Mouse (Mus musculus): ENCODE measurements at regions not wholly inside any gene's neighbourhood (a gene's known extent, or its start where the extent isn't known, plus 50 kb on each side); places are given as distances from the start of the nearest gene placed in this dataset.

DNA sequence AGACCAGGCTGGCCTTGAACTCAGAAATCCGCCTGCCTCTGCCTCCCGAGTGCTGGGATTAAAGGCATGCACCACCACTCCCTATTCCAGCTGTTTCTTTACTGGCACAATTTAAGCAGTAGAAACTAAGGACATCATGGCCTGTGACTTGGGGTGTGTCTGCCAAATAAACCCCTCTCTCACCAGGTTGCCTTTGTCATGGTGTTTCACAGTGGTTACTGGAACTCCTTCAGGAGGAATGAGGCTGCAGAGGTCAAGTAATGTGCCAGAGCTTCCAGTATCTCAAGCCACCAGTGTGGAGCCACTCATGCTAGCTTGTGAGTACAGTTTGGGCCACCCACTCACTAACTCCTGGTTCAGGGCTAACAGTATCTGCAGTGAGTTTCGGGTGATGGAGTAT, 200.5 kb upstream of the Daam1 start:
- H3K27ac ChIP-seq (ENCODE audit: low read length), result no peak overlapping the region
- H3K9me3 ChIP-seq (ENCODE audit: low read length), result no peaks in the 10 kb centered on the region
- 89% methylated on average over 3 of the region's 3 CpGs for WGBS
- H3K36me3 ChIP-seq (ENCODE audit: insufficient read depth, low read length), result no peaks in the 10 kb centered on the region
- ATAC-seq (ENCODE audit: low FRiP score, low TSS enrichment), result no peak
- H3K4me1 ChIP-seq (ENCODE audit: insufficient read depth, low read length), result peaks cover 29% of the 10 kb centered on the region
- no peak overlapping the region for H3K4me3 ChIP-seq (ENCODE audit: low read length)
- H3K27me3 ChIP-seq (ENCODE audit: insufficient read depth, low read length), result no peaks in the 10 kb centered on the region
- no peak overlapping the region for H3K4me2 ChIP-seq (replicated peaks; ENCODE audit: low read depth, low read length)
- no peak overlapping the region for H3K9ac ChIP-seq (replicated peaks; ENCODE audit: low read length)

DNA sequence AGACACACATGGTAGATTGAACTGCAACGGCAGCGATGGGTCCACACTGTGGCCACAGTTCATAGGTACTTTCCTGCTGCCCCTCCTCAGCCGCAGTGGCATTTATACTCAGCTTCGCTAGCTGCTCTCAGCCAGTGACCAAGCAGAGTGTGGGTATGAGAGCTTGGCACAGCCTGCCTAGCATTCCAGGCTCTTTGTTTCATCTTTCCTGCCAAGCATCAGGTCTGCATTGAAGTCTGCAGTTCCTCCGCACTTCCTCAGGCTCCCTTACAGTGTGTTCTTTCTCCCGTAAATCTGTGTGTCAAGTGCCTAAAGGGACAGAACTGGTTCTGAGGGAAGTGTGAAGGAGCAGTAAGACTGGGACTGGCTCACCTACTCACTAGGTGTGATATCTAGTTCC, 194.6 kb upstream of the Daam1 start:
- no peaks in the 10 kb centered on the region for H3K27me3 ChIP-seq (ENCODE audit: insufficient read depth, low read length)
- no peaks in the 10 kb centered on the region for H3K36me3 ChIP-seq (ENCODE audit: insufficient read depth, low read length)
- 85% methylated on average over 6 of the region's 6 CpGs for WGBS
- no peak overlapping the region for H3K9ac ChIP-seq (replicated peaks; ENCODE audit: low read length)
- H3K4me2 ChIP-seq (replicated peaks; ENCODE audit: low read depth, low read length), result no peak overlapping the region
- peaks cover 23% of the 10 kb centered on the region for H3K4me1 ChIP-seq (ENCODE audit: insufficient read depth, low read length)
- no peaks in the 10 kb centered on the region for H3K9me3 ChIP-seq (ENCODE audit: low read length)
- H3K27ac ChIP-seq (ENCODE audit: low read length), result no peak overlapping the region
- ATAC-seq (ENCODE audit: low FRiP score, low TSS enrichment), result no peak
- H3K4me3 ChIP-seq (ENCODE audit: low read length), result no peak overlapping the region

DNA sequence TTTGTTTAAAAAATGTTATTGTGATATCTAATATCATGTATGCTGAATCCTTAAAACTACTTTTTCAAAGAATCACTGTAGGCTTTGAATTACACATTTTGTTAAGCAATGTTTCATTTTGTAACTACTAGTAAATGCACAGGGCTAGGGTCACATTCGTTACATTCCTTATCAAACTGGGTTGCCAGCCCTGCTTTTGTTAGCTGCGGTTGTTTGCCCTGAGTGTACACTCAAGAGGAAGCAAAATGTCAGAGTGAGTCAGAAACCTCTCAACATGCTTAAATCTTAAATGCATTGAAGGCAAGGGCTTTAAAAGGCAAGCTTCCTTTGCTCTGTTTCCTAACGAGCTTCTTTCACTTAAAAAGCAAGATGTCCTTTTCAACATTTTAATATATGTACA, 193.6 kb upstream of the Daam1 start:
- Histone ChIP-seq H3K9ac (replicated peaks; ENCODE audit: low read length) (no peak overlapping the region), H3K4me2 (replicated peaks; ENCODE audit: low read depth, low read length) (no peak overlapping the region), H3K27me3 (ENCODE audit: insufficient read depth, low read length) (no peaks in the 10 kb centered on the region), H3K4me3 (ENCODE audit: low read length) (no peak overlapping the region), H3K4me1 (ENCODE audit: insufficient read depth, low read length) (peaks cover 28% of the 10 kb centered on the region), H3K9me3 (ENCODE audit: low read length) (no peaks in the 10 kb centered on the region), H3K27ac (ENCODE audit: low read length) (peak overlapping the region; percentile 63), H3K36me3 (ENCODE audit: insufficient read depth, low read length) (no peaks in the 10 kb centered on the region)
- 57% methylated on average over 3 of the region's 3 CpGs for WGBS
- ATAC-seq (ENCODE audit: low FRiP score, low TSS enrichment), result no peak

DNA sequence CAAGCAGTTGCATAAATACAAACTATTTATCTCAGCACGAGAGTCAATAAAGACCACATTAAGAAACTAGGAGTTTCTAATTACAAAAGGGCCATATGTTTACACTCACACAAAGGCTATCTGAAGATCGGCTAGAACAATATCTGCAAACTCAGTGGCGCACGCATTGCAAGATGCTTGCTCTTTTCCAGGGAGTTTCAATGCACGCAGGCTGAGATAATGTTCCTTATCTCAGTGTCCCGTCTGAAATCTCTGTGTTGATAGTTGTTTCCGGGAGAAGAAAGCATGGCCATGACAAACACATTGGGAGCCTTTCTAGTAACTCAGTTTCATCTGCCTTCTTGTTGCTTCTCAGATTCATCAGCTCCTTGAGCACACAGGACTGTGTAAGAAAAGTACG, 192.6 kb upstream of the Daam1 start:
- no peak for ATAC-seq (ENCODE audit: low FRiP score, low TSS enrichment)
- H3K9ac ChIP-seq (replicated peaks; ENCODE audit: low read length), result no peak overlapping the region
- peak overlapping the region; percentile 2; the same call in 1 of the 2 replicates for H3K27ac ChIP-seq (ENCODE audit: low read length)
- H3K9me3 ChIP-seq (ENCODE audit: low read length), result no peaks in the 10 kb centered on the region
- H3K4me1 ChIP-seq (ENCODE audit: insufficient read depth, low read length), result peaks cover 30% of the 10 kb centered on the region
- no peaks in the 10 kb centered on the region for H3K36me3 ChIP-seq (ENCODE audit: insufficient read depth, low read length)
- no peak overlapping the region for H3K4me2 ChIP-seq (replicated peaks; ENCODE audit: low read depth, low read length)
- WGBS, result 41% methylated on average over 8 of the region's 8 CpGs
- no peaks in the 10 kb centered on the region for H3K27me3 ChIP-seq (ENCODE audit: insufficient read depth, low read length)
- H3K4me3 ChIP-seq (ENCODE audit: low read length), result no peak overlapping the region

DNA sequence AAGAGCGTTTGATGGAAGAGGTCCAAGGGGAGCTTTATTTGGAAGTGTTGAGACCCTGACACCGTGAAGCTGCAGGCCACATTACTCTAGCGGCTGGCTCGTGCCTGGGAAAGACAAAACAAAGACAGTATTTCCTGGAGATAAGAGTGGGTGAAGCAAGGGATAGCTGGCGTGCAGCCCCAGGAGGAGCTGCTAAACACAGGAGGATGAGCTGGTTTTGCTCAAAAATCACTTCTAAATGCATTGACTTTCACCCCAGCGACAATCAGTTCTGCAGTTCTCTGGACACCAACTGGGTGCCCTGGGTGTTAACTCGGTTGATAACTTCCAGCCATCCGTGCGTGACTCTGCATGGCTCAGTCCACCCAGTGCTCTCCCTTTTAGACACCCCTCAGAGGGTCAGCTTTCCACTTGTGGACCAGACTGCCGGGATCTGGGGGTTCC, 190.8 kb upstream of the Daam1 start:
- ATAC-seq (ENCODE audit: low FRiP score, low TSS enrichment), result peak; percentile 12; the same call in 1 of the 2 replicates
- Histone ChIP-seq H3K36me3 (ENCODE audit: insufficient read depth, low read length) (no peaks in the 10 kb centered on the region), H3K9ac (replicated peaks; ENCODE audit: low read length) (no peak overlapping the region), H3K27ac (ENCODE audit: low read length) (peak overlapping the region; percentile 46; the same call in 1 of the 2 replicates), H3K4me2 (replicated peaks; ENCODE audit: low read depth, low read length) (no peak overlapping the region), H3K27me3 (ENCODE audit: insufficient read depth, low read length) (no peaks in the 10 kb centered on the region), H3K4me3 (ENCODE audit: low read length) (no peak overlapping the region), H3K9me3 (ENCODE audit: low read length) (no peaks in the 10 kb centered on the region), H3K4me1 (ENCODE audit: insufficient read depth, low read length) (peaks cover 30% of the 10 kb centered on the region)
- 47% methylated on average over 10 of the region's 10 CpGs for WGBS

DNA sequence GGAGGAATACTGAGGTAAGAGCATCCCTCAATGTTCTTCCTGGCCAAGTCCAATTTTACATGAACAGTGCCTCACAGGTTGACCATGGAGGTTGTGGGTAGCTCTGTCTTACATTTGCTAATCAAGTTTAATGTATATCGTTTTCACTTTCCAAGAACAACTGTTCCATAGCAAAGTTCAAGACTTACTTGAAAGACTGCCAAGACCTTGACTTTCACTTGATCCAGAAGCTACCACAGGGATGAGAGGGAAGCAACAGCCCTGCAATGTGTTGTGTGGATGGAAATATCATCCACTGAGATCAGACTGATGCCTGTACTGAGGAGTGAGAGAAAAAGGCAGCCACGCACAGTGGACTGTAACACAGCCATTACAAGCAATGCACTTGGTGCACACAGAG, 189.4 kb upstream of the Daam1 start:
- no peak overlapping the region for H3K9ac ChIP-seq (replicated peaks; ENCODE audit: low read length)
- H3K27me3 ChIP-seq (ENCODE audit: insufficient read depth, low read length), result no peaks in the 10 kb centered on the region
- no peak for ATAC-seq (ENCODE audit: low FRiP score, low TSS enrichment)
- 66% methylated on average over 2 of the region's 2 CpGs for WGBS
- no peaks in the 10 kb centered on the region for H3K9me3 ChIP-seq (ENCODE audit: low read length)
- no peak overlapping the region for H3K4me2 ChIP-seq (replicated peaks; ENCODE audit: low read depth, low read length)
- H3K36me3 ChIP-seq (ENCODE audit: insufficient read depth, low read length), result no peaks in the 10 kb centered on the region
- H3K27ac ChIP-seq (ENCODE audit: low read length), result no peak overlapping the region
- peaks cover 30% of the 10 kb centered on the region for H3K4me1 ChIP-seq (ENCODE audit: insufficient read depth, low read length)
- no peak overlapping the region for H3K4me3 ChIP-seq (ENCODE audit: low read length)

DNA sequence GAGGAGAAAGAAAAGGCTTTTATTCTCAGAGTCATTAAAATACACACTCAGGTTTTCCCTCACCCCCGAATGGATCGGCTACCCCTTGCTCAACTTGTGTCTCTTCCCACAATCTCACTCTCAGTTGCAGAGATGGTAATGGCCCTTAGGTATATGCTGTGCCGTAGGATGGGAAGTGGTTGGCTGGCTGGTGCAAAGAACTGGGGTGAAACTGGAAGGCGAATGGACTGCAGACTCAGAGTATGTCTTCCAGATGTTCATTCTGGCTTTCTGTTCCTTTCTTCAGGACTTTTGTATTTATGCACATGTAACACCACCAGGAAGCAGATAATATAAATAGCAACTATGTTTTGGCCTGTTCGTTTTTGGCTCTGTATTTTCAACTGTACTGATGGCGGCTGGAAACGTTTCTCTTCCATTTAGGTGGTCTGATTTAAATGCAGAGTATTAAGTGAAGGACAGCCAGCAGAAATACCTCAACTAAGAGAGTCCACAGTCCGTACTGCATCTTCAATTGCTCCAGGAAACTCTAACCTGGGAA, 188.0 kb upstream of the Daam1 start:
- Histone ChIP-seq H3K27me3 (ENCODE audit: insufficient read depth, low read length) (no peaks in the 10 kb centered on the region), H3K4me3 (ENCODE audit: low read length) (no peak overlapping the region), H3K9me3 (ENCODE audit: low read length) (no peaks in the 10 kb centered on the region), H3K4me1 (ENCODE audit: insufficient read depth, low read length) (peaks cover 25% of the 10 kb centered on the region), H3K9ac (replicated peaks; ENCODE audit: low read length) (no peak overlapping the region), H3K27ac (ENCODE audit: low read length) (no peak overlapping the region), H3K4me2 (replicated peaks; ENCODE audit: low read depth, low read length) (no peak overlapping the region), H3K36me3 (ENCODE audit: insufficient read depth, low read length) (no peaks in the 10 kb centered on the region)
- WGBS, result 73% methylated on average over 8 of the region's 8 CpGs
- no peak for ATAC-seq (ENCODE audit: low FRiP score, low TSS enrichment)

DNA sequence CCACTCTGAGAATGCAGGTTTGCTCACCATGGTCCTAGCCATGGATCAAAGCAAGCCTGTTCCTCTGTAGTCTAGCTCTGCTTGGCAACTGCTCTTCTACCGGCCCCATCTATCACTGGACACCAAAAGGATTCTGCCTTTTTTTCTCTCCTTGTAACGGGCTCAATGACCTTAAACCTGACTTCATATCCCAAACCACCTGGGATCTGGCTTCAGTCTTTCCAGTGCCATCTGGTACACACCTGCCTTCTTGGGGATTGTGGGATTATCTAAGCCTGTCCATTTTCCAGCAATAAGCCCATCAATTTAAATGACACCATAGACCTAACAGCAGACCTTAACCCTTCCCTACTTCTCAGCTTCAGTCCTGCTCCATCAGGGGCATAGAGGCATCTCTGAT, 179.6 kb upstream of the Daam1 start:
- H3K36me3 ChIP-seq (ENCODE audit: insufficient read depth, low read length), result no peaks in the 10 kb centered on the region
- no peaks in the 10 kb centered on the region for H3K27me3 ChIP-seq (ENCODE audit: insufficient read depth, low read length)
- H3K9me3 ChIP-seq (ENCODE audit: low read length), result no peaks in the 10 kb centered on the region
- no peak overlapping the region for H3K9ac ChIP-seq (replicated peaks; ENCODE audit: low read length)
- no peaks in the 10 kb centered on the region for H3K4me1 ChIP-seq (ENCODE audit: insufficient read depth, low read length)
- no peak overlapping the region for H3K27ac ChIP-seq (ENCODE audit: low read length)
- H3K4me2 ChIP-seq (replicated peaks; ENCODE audit: low read depth, low read length), result no peak overlapping the region
- ATAC-seq (ENCODE audit: low FRiP score, low TSS enrichment), result no peak
- 67% methylated on average over 2 of the region's 2 CpGs for WGBS
- H3K4me3 ChIP-seq (ENCODE audit: low read length), result no peak overlapping the region

DNA sequence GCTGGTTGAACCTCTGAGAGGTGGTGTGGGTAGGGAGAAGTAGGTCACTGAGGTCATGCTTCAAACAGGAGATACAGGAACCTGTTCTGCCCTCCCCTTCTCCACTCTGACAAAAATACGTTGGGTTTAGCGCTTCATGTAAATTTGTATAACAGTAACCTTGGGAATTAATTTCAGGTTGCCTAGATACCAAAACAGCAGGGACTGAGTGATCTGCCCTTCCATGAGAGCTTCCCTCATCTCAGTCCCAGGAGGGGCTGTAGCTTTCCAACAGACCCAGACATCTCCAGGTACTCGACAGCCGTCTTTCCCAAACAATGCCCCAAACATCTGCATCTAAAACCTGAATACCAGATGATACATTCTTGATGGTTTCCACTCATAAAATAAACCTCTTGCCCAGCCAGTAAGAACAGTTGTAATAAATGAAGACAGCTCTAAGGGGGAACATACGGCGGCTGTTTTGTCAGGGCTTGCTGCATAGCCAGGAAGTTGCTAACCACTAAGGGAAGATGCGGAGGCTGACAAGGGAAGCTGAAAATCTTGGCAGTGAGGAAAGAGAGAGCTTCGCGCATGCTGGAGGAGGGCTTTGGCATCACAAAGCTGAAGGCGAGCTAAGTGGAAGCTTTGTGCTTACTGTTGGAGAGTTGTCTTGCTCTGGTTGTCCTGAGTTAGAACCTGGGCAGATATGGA, 137.4 kb upstream of the Daam1 start:
- no peaks in the 10 kb centered on the region for H3K36me3 ChIP-seq (ENCODE audit: insufficient read depth, low read length)
- H3K9me3 ChIP-seq (ENCODE audit: low read length), result no peaks in the 10 kb centered on the region
- H3K27me3 ChIP-seq (ENCODE audit: insufficient read depth, low read length), result no peaks in the 10 kb centered on the region
- H3K9ac ChIP-seq (replicated peaks; ENCODE audit: low read length), result no peak overlapping the region
- H3K4me3 ChIP-seq (ENCODE audit: low read length), result no peak overlapping the region
- no peak overlapping the region for H3K4me2 ChIP-seq (replicated peaks; ENCODE audit: low read depth, low read length)
- H3K27ac ChIP-seq (ENCODE audit: low read length), result no peak overlapping the region
- no peak for ATAC-seq (ENCODE audit: low FRiP score, low TSS enrichment)
- no peaks in the 10 kb centered on the region for H3K4me1 ChIP-seq (ENCODE audit: insufficient read depth, low read length)
- 78% methylated on average over 10 of the region's 10 CpGs for WGBS

DNA sequence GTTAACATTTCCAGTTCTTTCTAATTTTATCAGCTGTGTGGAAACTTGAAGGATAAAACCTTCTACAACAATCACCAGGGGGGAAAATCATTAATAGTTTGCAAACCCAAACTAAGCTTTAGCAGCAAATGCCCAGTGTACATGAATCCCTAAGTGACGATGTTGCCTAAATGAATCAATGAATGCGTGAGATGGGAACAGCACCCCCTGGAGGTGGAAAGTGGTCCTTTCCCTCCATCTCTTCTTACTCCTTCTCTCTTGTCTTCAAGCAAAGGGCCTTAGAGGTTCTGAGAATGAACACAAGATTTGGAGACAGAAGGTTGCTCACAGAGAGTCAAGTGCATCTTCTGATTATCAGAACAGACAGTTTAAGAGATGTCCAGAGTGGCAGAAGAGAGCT, 129.1 kb upstream of the Daam1 start:
- Histone ChIP-seq H3K4me1 (ENCODE audit: insufficient read depth, low read length) (no peaks in the 10 kb centered on the region), H3K9me3 (ENCODE audit: low read length) (peaks cover 6% of the 10 kb centered on the region), H3K9ac (replicated peaks; ENCODE audit: low read length) (no peak overlapping the region), H3K27ac (ENCODE audit: low read length) (no peak overlapping the region), H3K36me3 (ENCODE audit: insufficient read depth, low read length) (no peaks in the 10 kb centered on the region), H3K4me2 (replicated peaks; ENCODE audit: low read depth, low read length) (no peak overlapping the region), H3K4me3 (ENCODE audit: low read length) (no peak overlapping the region), H3K27me3 (ENCODE audit: insufficient read depth, low read length) (no peaks in the 10 kb centered on the region)
- 94% methylated on average over 2 of the region's 2 CpGs for WGBS
- no peak for ATAC-seq (ENCODE audit: low FRiP score, low TSS enrichment)

Data from kidney, embryonic 16.5 days (tissue).